Mouse (Mus musculus): ENCODE results near the gene Zfp872. TPM values are rescaled to one million over a fixed set of nuclear protein-coding genes. Genes with fewer than 3 reads are reported as not detected.
"Not testable (repeated sequence)": the region's sequence is repeated elsewhere in the genome, so short reads cannot be mapped to it uniquely, and the experiment has no call there.

Gene Zfp872
- polyA plus RNA-seq, 1 experiment, result not detected

DNA sequence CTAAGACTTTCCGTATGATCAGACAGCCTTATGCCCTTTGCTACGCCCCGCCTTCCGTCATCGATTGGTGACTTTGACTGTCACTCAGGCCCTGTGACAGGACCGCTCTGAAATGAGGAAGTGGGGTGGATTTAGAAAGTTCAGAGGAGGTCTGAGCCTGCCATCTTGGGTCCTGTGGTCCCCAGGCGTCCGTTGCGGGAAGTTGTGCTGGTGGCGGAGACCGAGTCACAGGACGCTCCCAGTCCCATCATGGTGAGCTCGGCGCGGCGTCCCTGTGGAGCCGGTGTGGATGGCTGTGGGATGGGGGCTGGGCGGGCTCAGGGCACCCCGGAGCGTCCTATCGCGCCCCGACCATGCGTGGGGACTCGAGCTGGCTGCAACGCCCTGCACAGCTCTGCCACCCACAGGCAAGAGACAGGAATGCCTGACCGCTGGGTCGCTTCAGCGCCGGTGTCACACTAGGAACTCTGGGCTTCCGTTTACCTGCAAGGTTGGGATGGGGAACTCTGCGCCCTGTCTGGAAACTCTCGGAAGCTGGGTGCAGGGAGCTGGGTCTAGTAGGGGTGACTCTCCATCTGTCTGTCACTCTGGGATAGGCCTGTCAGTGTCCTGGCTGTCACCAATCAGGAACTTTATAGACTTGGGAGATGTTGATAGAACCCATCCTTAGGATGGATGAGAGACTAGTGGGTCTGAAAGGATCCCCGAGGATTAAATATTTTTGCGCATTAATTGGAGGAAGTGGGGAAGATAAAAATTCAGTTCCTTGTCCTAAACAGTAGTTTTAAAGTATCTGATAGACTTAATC, 37.9 kb downstream of the Zfp872 start, which contains the start of gene Zfp809:
Gene Zfp809, plus strand, starts transcription at position 134 of the 808 bp plus-strand sequence.
- Histone ChIP-seq H3K4me3 (ENCODE audit: insufficient read depth, low read length) (peak within 1 kb of the TSS; percentile 96), H3K4me1 (ENCODE audit: control insufficient read depth, insufficient read depth, low read length) (no peaks in the 10 kb centered on the region), H3K27ac (ENCODE audit: insufficient read depth, low read length) (peak within 1 kb of the TSS; percentile 73)
- TF ChIP-seq CTCF (IDR thresholded peaks at IDR 0.05; ENCODE audit: borderline replicate concordance, insufficient read depth, low read length) (peak; percentile 86; the same call in 1 of the 2 replicates), POLR2A (IDR thresholded peaks at IDR 0.05; ENCODE audit: low read depth, low read length) (peak; percentile 93)

DNA sequence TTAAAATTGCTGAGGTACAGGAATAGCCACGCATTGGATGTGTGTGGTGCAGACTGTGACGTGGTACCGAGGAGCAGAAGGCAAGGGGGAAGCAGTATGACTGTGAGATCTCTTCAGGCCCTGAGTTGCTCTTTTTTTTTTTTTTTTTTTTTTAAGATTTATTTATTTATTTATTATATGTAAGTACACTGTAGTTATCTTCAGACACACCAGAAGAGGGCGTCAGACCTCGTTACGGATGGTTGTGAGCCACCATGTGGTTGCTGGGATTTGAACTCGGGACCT, 38.4 kb downstream of the Zfp872 start:
- not testable (repeated sequence) for H3K4me1 ChIP-seq (ENCODE audit: control insufficient read depth, insufficient read depth, low read length); H3K27ac ChIP-seq (ENCODE audit: insufficient read depth, low read length)
- H3K4me3 ChIP-seq (ENCODE audit: insufficient read depth, low read length), result peak overlapping the region; percentile 96

GRCm38 (mm10) chr9:22226846-22227245, 39.0 kb downstream of the Zfp872 start:
- no peaks in the 10 kb centered on the region for H3K4me1 ChIP-seq (ENCODE audit: control insufficient read depth, insufficient read depth, low read length)
- H3K4me3 ChIP-seq (ENCODE audit: insufficient read depth, low read length), result peak overlapping the region; percentile 96; the same call in 1 of the 2 replicates
- no peak for TF ChIP-seq CTCF (IDR thresholded peaks at IDR 0.05; ENCODE audit: borderline replicate concordance, insufficient read depth, low read length)
- no peak for TF ChIP-seq POLR2A (IDR thresholded peaks at IDR 0.05; ENCODE audit: low read depth, low read length)
- peak overlapping the region; percentile 39; the same call in 1 of the 2 replicates for H3K27ac ChIP-seq (ENCODE audit: insufficient read depth, low read length)

GRCm38 (mm10) chr9:22229386-22230026, 41.6 kb downstream of the Zfp872 start:
- Histone ChIP-seq H3K4me1 (ENCODE audit: control insufficient read depth, insufficient read depth, low read length) (no peaks in the 10 kb centered on the region), H3K4me3 (ENCODE audit: insufficient read depth, low read length) (no peak overlapping the region), H3K27ac (ENCODE audit: insufficient read depth, low read length) (no peak overlapping the region)
- TF ChIP-seq POLR2A (IDR thresholded peaks at IDR 0.05; ENCODE audit: low read depth, low read length) (no peak), CTCF (IDR thresholded peaks at IDR 0.05; ENCODE audit: borderline replicate concordance, insufficient read depth, low read length) (no peak)

GRCm38 (mm10) chr9:22230061-22230460, 42.2 kb downstream of the Zfp872 start:
- Histone ChIP-seq H3K27ac (ENCODE audit: insufficient read depth, low read length) (no peak overlapping the region), H3K4me1 (ENCODE audit: control insufficient read depth, insufficient read depth, low read length) (no peaks in the 10 kb centered on the region), H3K4me3 (ENCODE audit: insufficient read depth, low read length) (no peak overlapping the region)
- no peak for TF ChIP-seq CTCF (IDR thresholded peaks at IDR 0.05; ENCODE audit: borderline replicate concordance, insufficient read depth, low read length)
- TF ChIP-seq POLR2A (IDR thresholded peaks at IDR 0.05; ENCODE audit: low read depth, low read length), result no peak

- no peak overlapping the region for H3K27ac ChIP-seq (ENCODE audit: insufficient read depth, low read length)
- TF ChIP-seq POLR2A (IDR thresholded peaks at IDR 0.05; ENCODE audit: low read depth, low read length), result no peak
- no peak overlapping the region for H3K4me3 ChIP-seq (ENCODE audit: insufficient read depth, low read length)
Observed at GRCm38 (mm10) chr9:22230556-22230955, 42.7 kb downstream of the Zfp872 start.

GRCm38 (mm10) chr9:22240001-22240400, 52.1 kb downstream of the Zfp872 start:
- Histone ChIP-seq H3K4me1 (ENCODE audit: control insufficient read depth, insufficient read depth, low read length) (no peaks in the 10 kb centered on the region), H3K27ac (ENCODE audit: insufficient read depth, low read length) (no peak overlapping the region), H3K4me3 (ENCODE audit: insufficient read depth, low read length) (no peak overlapping the region)
- TF ChIP-seq POLR2A (IDR thresholded peaks at IDR 0.05; ENCODE audit: low read depth, low read length), result no peak
- TF ChIP-seq CTCF (IDR thresholded peaks at IDR 0.05; ENCODE audit: borderline replicate concordance, insufficient read depth, low read length), result no peak

More at GRCm38 (mm10) chr9:22230556-22230955, 42.7 kb downstream of the Zfp872 start:
- no peaks in the 10 kb centered on the region for H3K4me1 ChIP-seq (ENCODE audit: control insufficient read depth, insufficient read depth, low read length)

GRCm38 (mm10) chr9:22244242-22244641, 56.4 kb downstream of the Zfp872 start:
- TF ChIP-seq CTCF (IDR thresholded peaks at IDR 0.05; ENCODE audit: borderline replicate concordance, insufficient read depth, low read length), result no peak
- no peak for TF ChIP-seq POLR2A (IDR thresholded peaks at IDR 0.05; ENCODE audit: low read depth, low read length)
- H3K27ac ChIP-seq (ENCODE audit: insufficient read depth, low read length), result no peak overlapping the region
- H3K4me1 ChIP-seq (ENCODE audit: control insufficient read depth, insufficient read depth, low read length), result no peaks in the 10 kb centered on the region
- H3K4me3 ChIP-seq (ENCODE audit: insufficient read depth, low read length), result no peak overlapping the region

Other genes with a start within 250 kb of the Zfp872 start
- 5.7 and 6.9 TPM in 2 replicates for gene Swsap1, start 232.3 kb upstream of the Zfp872 start, polyA plus RNA-seq (2011; ENCODE audit: insufficient read length, low read depth, missing spikeins)
- gene Epor, start 224.6 kb upstream of the Zfp872 start, polyA plus RNA-seq (2011; ENCODE audit: insufficient read length, low read depth, missing spikeins), result not detected in 2 replicates
- 1.2 and 2.4 TPM in 2 replicates for gene Rgl3, start 198.6 kb upstream of the Zfp872 start, polyA plus RNA-seq (2011; ENCODE audit: insufficient read length, low read depth, missing spikeins)
- 0.32 TPM in 1 of 2 replicates, not detected in the other for gene Ccdc151, start 185.5 kb upstream of the Zfp872 start, polyA plus RNA-seq (2011; ENCODE audit: insufficient read length, low read depth, missing spikeins)
- 144 and 153 TPM in 2 replicates for gene Prkcsh, start 185.3 kb upstream of the Zfp872 start, polyA plus RNA-seq (2011; ENCODE audit: insufficient read length, low read depth, missing spikeins)
- not detected in 2 replicates for gene Elavl3, start 136.1 kb upstream of the Zfp872 start, polyA plus RNA-seq (2011; ENCODE audit: insufficient read length, low read depth, missing spikeins)
- not detected in 2 replicates for gene Gm49318, start 116.8 kb upstream of the Zfp872 start, polyA plus RNA-seq (2011; ENCODE audit: insufficient read length, low read depth, missing spikeins)
- 4.4 and 5.4 TPM in 2 replicates for gene Zfp653, start 116.7 kb upstream of the Zfp872 start, polyA plus RNA-seq (2011; ENCODE audit: insufficient read length, low read depth, missing spikeins)
- gene Ecsit, start 102.7 kb upstream of the Zfp872 start, polyA plus RNA-seq (2011; ENCODE audit: insufficient read length, low read depth, missing spikeins), result 15.8 and 16.5 TPM in 2 replicates
- 203 and 419 TPM in 2 replicates for gene Cnn1, start 88.9 kb upstream of the Zfp872 start, polyA plus RNA-seq (2011; ENCODE audit: insufficient read length, low read depth, missing spikeins)
- 65.2 and 69.7 TPM in 2 replicates for gene Elof1, start 70.9 kb upstream of the Zfp872 start, polyA plus RNA-seq (2011; ENCODE audit: insufficient read length, low read depth, missing spikeins)
- gene Acp5, start 52.4 kb upstream of the Zfp872 start, polyA plus RNA-seq (2011; ENCODE audit: insufficient read length, low read depth, missing spikeins), result 3.7 and 5.2 TPM in 2 replicates
- 20.4 and 21.5 TPM in 2 replicates for gene Pigyl, start 31.2 kb upstream of the Zfp872 start, polyA plus RNA-seq (2011; ENCODE audit: insufficient read length, low read depth, missing spikeins)
- 35.7 and 38.8 TPM in 2 replicates for gene Zfp809, start 37.6 kb downstream of the Zfp872 start, polyA plus RNA-seq (2011; ENCODE audit: insufficient read length, low read depth, missing spikeins)
- gene Zfp599, start 71.8 kb downstream of the Zfp872 start, polyA plus RNA-seq (2011; ENCODE audit: insufficient read length, low read depth, missing spikeins), result 3.3 and 3.6 TPM in 2 replicates
- 12.9 and 13.5 TPM in 2 replicates for gene Zfp810, start 119.6 kb downstream of the Zfp872 start, polyA plus RNA-seq (2011; ENCODE audit: insufficient read length, low read depth, missing spikeins)
- 89.1 and 107 TPM in 2 replicates for gene Anln, start 201.1 kb downstream of the Zfp872 start, polyA plus RNA-seq (2011; ENCODE audit: insufficient read length, low read depth, missing spikeins)
- 0.84 and 1.1 TPM in 2 replicates for gene 9530077C05Rik, start 223.4 kb downstream of the Zfp872 start, polyA plus RNA-seq (2011; ENCODE audit: insufficient read length, low read depth, missing spikeins)